Mouse (Mus musculus): ENCODE data around the gene Gltp. TPM values are rescaled to one million over a fixed set of nuclear protein-coding genes. Genes with fewer than 3 reads are reported as not detected.

Gene Gltp
- total RNA-seq, 2 experiments from 2014 or later, result 15.3 to 16.8 TPM

- intact Hi-C loops (cut with DNase I), result no loop called here
- peak; percentile 68 for DNase-seq
Observed at GRCm38 (mm10) chr5:114702403-114703392, 11.9 kb upstream of the Gltp start.

- DNase-seq, result no peak
- intact Hi-C loops (cut with DNase I), result no loop called here
Observed at GRCm38 (mm10) chr5:114699015-114699414, 8.2 kb upstream of the Gltp start.

- DNase-seq, result peak; percentile 93
- intact Hi-C loops (cut with DNase I), result no loop called here
Observed at GRCm38 (mm10) chr5:114698044-114698746, 7.4 kb upstream of the Gltp start.

- intact Hi-C loops (cut with DNase I), result no loop called here
- DNase-seq, result no peak
Observed at GRCm38 (mm10) chr5:114696939-114697338, 6.2 kb upstream of the Gltp start.

GRCm38 (mm10) chr5:114695775-114696174, 5.0 kb upstream of the Gltp start:
- intact Hi-C loops (cut with DNase I), result no loop called here
- DNase-seq, result no peak

GRCm38 (mm10) chr5:114689700-114690366, 951 bp downstream of the Gltp start:
- DNase-seq, result no peak
- intact Hi-C loops (cut with DNase I), result no loop called here

- DNase-seq, result no peak
- intact Hi-C loops (cut with DNase I), result no loop called here
Observed at GRCm38 (mm10) chr5:114688703-114689102, 2.1 kb downstream of the Gltp start.

GRCm38 (mm10) chr5:114687901-114688300, 2.9 kb downstream of the Gltp start:
- no peak for DNase-seq
- intact Hi-C loops (cut with DNase I), result no loop called here

- no peak for DNase-seq
- intact Hi-C loops (cut with DNase I), result no loop called here
Observed at GRCm38 (mm10) chr5:114686726-114687210, 4.0 kb downstream of the Gltp start.

GRCm38 (mm10) chr5:114685986-114686385, 4.8 kb downstream of the Gltp start:
- DNase-seq, result no peak
- intact Hi-C loops (cut with DNase I), result no loop called here

- DNase-seq, result peak; percentile 38
- intact Hi-C loops (cut with DNase I), result no loop called here
Observed at GRCm38 (mm10) chr5:114681717-114682116, 9.1 kb downstream of the Gltp start.

- no peak for DNase-seq
- intact Hi-C loops (cut with DNase I), result no loop called here
Observed at GRCm38 (mm10) chr5:114680676-114681285, 10.0 kb downstream of the Gltp start.

- peak; percentile 46 for DNase-seq
- intact Hi-C loops (cut with DNase I), result no loop called here
Observed at GRCm38 (mm10) chr5:114679841-114680591, 10.8 kb downstream of the Gltp start.

GRCm38 (mm10) chr5:114674594-114674993, 16.2 kb downstream of the Gltp start:
- intact Hi-C loops (cut with DNase I), result no loop called here
- DNase-seq, result no peak

GRCm38 (mm10) chr5:114673114-114673513, 17.7 kb downstream of the Gltp start:
- intact Hi-C loops (cut with DNase I), result no loop called here
- no peak for DNase-seq

- no peak for DNase-seq
- intact Hi-C loops (cut with DNase I), result no loop called here
Observed at GRCm38 (mm10) chr5:114669014-114669413, 21.8 kb downstream of the Gltp start.

- peak; percentile 99 for DNase-seq
- intact Hi-C loops (cut with DNase I), result no loop called here
Observed at GRCm38 (mm10) chr5:114667228-114667856, 23.4 kb downstream of the Gltp start.

GRCm38 (mm10) chr5:114666659-114667058, 24.1 kb downstream of the Gltp start:
- DNase-seq, result no peak
- intact Hi-C loops (cut with DNase I), result no loop called here

GRCm38 (mm10) chr5:114664750-114665149, 26.0 kb downstream of the Gltp start:
- intact Hi-C loops (cut with DNase I), result no loop called here
- no peak for DNase-seq

Data from left cerebral cortex, postnatal 4 days (tissue).